Mouse (Mus musculus) cerebellum, postnatal 10 days (tissue): ENCODE data around the gene Alppl2.

Experiments
- DNase-seq, 2 experiments: peaks; one replicate each; pipeline ENCODE4 v3.0.0; 2021; ENCODE audit warnings: mixed read lengths in 2 of 2

The Alppl2 gene

DNA sequence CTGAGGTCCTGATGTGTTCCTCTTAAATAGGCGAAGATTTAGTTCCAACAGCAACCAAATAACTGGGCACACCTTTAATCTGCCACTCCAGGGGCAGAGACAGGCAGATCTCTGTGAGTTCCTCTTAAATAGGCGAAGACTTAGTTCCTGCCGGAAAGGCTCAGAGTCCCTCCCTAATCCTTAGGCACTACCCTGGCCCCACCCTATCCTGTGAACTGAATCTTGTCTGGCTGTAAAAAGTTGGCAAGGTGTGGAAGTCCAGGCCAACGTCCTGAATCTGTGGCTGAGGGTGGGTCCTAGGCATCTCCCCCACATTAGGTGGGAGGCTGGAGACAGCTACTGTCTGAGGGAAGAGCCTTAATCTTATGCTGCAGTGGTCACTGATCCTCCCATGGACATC is at the start of gene Alppl2:
Gene Alppl2, minus strand, starts transcription at position 101 of the 400 bp plus-strand sequence.
- DNase-seq: no peak

DNA sequence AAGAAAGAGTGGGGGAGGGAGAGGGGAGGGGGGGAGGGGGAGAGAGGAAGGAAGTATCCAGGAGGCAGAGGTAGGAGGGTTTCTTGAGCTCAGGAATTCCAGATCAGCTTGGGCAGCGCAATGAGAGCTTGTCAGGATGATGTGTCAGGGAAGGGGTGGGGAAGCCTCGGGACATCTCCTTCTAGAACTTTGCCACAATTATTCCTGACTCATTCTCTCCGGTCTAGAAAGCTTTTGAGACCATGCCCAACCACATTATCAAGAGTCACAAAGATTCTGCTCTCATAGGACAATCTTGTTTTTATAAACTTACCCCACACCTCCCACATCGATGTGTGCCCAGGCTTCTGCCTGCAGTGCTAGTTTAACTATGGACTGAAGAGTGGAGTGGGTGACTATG is 42.1 kb upstream of the Alppl2 start:
- no peak for DNase-seq

GRCm38 (mm10) chr1:87127206-87128030 is 37.7 kb upstream of the Alppl2 start:
- peak; percentile 55 to 58 for DNase-seq

GRCm38 (mm10) chr1:87124673-87125072 is 34.9 kb upstream of the Alppl2 start, which contains the start of gene Akp3:
Gene Akp3, plus strand, starts transcription at chr1:87124973.
- DNase-seq: no peak

- no peak for DNase-seq
Observed at GRCm38 (mm10) chr1:87114784-87115183, 25.1 kb upstream of the Alppl2 start.

GRCm38 (mm10) chr1:87111719-87112354 is 22.1 kb upstream of the Alppl2 start:
- DNase-seq: peak; percentile 65 to 72

DNA sequence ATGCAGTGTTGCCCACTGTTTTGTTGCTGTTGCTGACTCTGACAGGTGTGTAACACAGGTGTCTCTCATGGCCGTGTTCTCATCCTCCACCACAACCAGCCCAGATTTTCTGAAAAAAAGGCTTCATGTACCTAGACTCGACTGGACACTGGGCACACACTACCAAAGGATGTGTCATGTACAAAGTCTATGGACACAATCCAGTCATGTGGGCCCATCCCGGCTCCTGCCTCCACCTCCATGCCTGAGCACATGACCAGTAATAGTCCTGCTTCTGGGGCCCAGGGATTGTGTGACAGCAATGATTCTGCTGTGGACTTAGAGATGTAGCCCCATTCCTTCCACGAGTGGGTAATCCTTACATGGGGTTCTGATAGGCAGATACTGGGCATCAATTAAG is 18.8 kb upstream of the Alppl2 start:
- no peak for DNase-seq

- no peak for DNase-seq
Observed at GRCm38 (mm10) chr1:87106536-87106935, 16.8 kb upstream of the Alppl2 start.

GRCm38 (mm10) chr1:87103936-87104335 is 14.2 kb upstream of the Alppl2 start:
- no peak for DNase-seq

GRCm38 (mm10) chr1:87102114-87102513 is 12.4 kb upstream of the Alppl2 start:
- no peak for DNase-seq

GRCm38 (mm10) chr1:87101411-87101810 is 11.7 kb upstream of the Alppl2 start, which contains the start of gene Alpi:
Gene Alpi, minus strand, starts transcription at chr1:87101606.
- DNase-seq: no peak

GRCm38 (mm10) chr1:87098358-87098975 is 8.7 kb upstream of the Alppl2 start:
- peak; percentile 81 for DNase-seq

- no peak for DNase-seq
Observed at GRCm38 (mm10) chr1:87095642-87096041, 5.9 kb upstream of the Alppl2 start.

DNA sequence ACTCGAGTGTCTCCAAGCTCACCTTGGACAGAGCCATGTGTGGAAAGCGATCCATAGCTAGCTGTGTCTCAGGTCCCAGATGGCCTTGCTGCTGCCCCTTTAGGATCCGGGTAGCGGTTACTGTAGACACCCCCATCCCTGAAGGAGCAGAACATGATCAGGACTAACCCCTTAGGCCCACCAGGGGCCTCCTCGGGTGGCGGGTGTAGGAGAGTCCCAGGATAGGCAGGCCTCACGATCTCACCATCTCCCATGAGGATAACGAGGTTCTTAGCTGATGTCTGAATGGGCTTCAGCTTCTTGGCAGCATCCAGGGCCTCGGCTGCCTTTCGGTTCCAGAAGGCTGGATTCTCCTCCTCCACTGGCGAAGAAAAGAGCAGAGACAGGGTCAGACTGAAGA is 477 bp downstream of the Alppl2 start:
- no peak for DNase-seq

DNA sequence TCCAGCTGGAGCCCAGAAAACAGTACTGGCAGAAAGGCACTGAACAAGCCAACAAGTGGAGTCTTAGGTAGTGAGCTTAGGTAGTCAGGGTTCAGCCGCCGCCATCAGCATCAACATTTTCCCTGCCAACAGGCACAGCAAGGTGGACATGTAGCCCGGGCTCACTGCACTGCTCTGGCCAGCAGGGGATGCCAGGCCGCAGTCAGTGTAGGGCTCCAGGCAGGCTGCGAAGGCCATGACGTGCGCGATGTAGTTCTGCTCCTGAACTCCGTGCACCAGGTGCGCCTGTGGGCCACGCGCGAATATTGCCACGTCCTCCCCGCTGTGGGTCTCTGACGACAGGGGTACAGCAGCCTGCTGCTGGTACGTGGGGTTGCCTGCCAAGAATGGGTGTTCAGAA is 2.8 kb downstream of the Alppl2 start:
- no peak for DNase-seq

DNA sequence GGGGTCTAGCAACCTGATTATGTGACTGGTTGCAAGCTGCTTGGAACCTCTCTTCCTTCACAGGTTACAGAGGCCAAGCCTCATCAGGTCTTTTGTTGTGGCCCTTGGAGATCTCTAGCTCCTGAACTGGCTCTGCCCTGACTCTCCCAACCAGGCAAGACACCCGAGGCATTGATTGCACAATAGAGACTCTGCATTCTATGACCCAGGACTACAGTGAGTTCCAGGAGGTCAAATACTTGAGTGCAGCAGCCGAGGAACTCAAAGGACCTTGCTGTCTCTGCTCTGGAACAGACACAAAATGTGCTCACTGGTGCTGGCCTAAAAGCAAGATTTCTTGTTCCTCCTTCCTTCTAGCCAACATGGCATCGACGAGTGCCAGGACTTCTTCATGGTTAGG is 3.5 kb downstream of the Alppl2 start:
- no peak for DNase-seq

- no peak for DNase-seq
Observed at GRCm38 (mm10) chr1:87073776-87074175, 16.0 kb downstream of the Alppl2 start.

DNA sequence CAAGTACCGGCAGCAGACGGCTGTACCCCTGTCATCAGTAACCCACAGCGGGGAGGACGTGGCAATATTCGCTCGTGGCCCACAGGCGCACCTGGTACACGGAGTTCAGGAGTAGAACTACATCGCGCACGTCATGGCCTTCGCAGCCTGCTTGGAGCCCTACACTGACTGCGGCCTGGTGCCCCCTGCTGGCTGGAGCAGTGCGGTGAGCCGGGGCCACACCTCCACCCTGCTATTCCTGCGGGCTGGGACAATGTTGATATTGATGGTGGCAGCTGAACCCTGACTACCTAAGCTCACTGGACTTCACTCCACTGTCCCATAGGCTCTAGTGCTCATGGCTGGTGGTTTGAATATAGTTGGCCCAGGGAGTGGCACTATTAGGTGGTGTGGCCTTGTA is 19.0 kb downstream of the Alppl2 start:
- DNase-seq: no peak

GRCm38 (mm10) chr1:87060913-87061312 is 28.8 kb downstream of the Alppl2 start:
- DNase-seq: no peak

- no peak for DNase-seq
Observed at GRCm38 (mm10) chr1:87059042-87059665, 30.6 kb downstream of the Alppl2 start.

DNA sequence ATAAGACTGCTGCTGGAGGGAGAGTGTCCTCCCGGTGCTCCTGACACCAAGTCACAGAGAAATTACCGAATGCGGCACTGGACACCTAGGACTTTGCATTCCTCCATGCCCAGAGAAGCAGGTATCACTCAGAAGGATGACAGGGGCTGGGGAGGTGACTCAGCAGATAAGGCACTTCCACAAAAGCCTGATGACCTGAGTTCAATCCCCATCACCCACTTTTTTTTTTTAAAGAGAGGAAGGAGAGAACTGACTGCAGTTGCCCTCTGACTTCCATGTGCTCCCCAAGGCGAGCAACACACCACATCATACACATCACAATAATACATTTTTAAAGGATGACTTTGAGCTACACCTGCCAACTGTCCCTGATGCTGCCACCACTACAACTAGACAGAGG is 32.7 kb downstream of the Alppl2 start:
- DNase-seq: no peak

GRCm38 (mm10) chr1:87051369-87051768 is 38.4 kb downstream of the Alppl2 start:
- DNase-seq: peak; percentile 38

DNA sequence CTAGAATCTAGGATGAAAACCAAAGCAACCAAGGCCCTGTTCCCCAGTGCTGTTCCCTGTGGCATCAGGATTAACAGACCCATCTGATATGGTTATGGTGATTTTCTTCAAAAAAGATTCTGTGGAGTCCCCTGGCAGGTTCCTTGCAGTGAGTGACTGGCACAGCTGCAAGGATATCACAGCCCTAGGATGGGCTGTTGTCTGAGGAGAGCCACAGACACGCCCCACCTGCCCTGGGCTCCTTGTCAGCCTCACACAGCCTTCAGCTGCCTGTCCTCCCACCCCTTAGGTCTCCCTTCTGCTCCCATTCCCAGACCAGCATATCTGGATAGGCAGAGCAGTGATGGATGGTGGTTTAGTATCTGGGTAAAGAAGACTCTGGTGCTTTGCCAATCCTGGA is 39.0 kb downstream of the Alppl2 start:
- DNase-seq: no peak
